Mouse (Mus musculus) erythroid progenitor cell, adult 5-6 weeks (primary cell): ENCODE results near the gene Sema6d. TPM values are rescaled to one million over a fixed set of nuclear protein-coding genes. Genes with fewer than 3 reads are reported as not detected.

Experiments
- ATAC-seq: replicated peaks from 2 replicates; pipeline ENCODE4 v1.8.0; 2016; ENCODE audit warnings: moderate number of reproducible peaks, mild to moderate bottlenecking, moderate TSS enrichment, inconsistent platforms; ENCODE audit not compliant: poor library complexity, low FRiP score, severe bottlenecking
- total RNA-seq, 2 experiments: library from RNA; stranded (forward) in 1 of 2; stranded (reverse) in 1 of 2; fragments of 150-400 nt in 1 of 2; fragments of 186-747, 209-891 nt in 1 of 2; gene quantifications; 2 replicates each; pipeline versions ENCODE4 v1.2.3 to v1.2.4; 2015 to 2017; ENCODE audit warnings: low replicate concordance in 2 of 2

Sema6d gene
- total RNA-seq, 2 experiments from 2014 or later = 1.3 to 5.0 TPM

GRCm38 (mm10) chr2:124524167-124524566, 434.4 kb downstream of the Sema6d start:
- ATAC-seq = no peak

- ATAC-seq = no peak
Observed at GRCm38 (mm10) chr2:124527641-124528040, 437.9 kb downstream of the Sema6d start.

GRCm38 (mm10) chr2:124530441-124530840, 440.7 kb downstream of the Sema6d start:
- no peak for ATAC-seq

- ATAC-seq = no peak
Observed at GRCm38 (mm10) chr2:124531062-124531461, 441.3 kb downstream of the Sema6d start.

- ATAC-seq = no peak
Observed at GRCm38 (mm10) chr2:124532906-124533305, 443.1 kb downstream of the Sema6d start.

GRCm38 (mm10) chr2:124533602-124534001, 443.8 kb downstream of the Sema6d start:
- no peak for ATAC-seq

GRCm38 (mm10) chr2:124550315-124550714, 460.5 kb downstream of the Sema6d start:
- no peak for ATAC-seq

- no peak for ATAC-seq
Observed at GRCm38 (mm10) chr2:124554751-124555415, 465.1 kb downstream of the Sema6d start.

GRCm38 (mm10) chr2:124556861-124557499, 467.2 kb downstream of the Sema6d start:
- no peak for ATAC-seq

- no peak for ATAC-seq
Observed at GRCm38 (mm10) chr2:124558021-124558420, 468.3 kb downstream of the Sema6d start.

- no peak for ATAC-seq
Observed at GRCm38 (mm10) chr2:124561668-124562067, 471.9 kb downstream of the Sema6d start.

GRCm38 (mm10) chr2:124562091-124562490, 472.3 kb downstream of the Sema6d start:
- no peak for ATAC-seq

- ATAC-seq = no peak
Observed at GRCm38 (mm10) chr2:124563759-124564158, 474.0 kb downstream of the Sema6d start.

- no peak for ATAC-seq
Observed at GRCm38 (mm10) chr2:124573734-124574133, 484.0 kb downstream of the Sema6d start.

- no peak for ATAC-seq
Observed at GRCm38 (mm10) chr2:124576053-124576452, 486.3 kb downstream of the Sema6d start.

GRCm38 (mm10) chr2:124583561-124583960, 493.8 kb downstream of the Sema6d start:
- no peak for ATAC-seq

GRCm38 (mm10) chr2:124592750-124593149, 503.0 kb downstream of the Sema6d start:
- no peak for ATAC-seq

GRCm38 (mm10) chr2:124599014-124599413, 509.2 kb downstream of the Sema6d start:
- ATAC-seq = no peak

- no peak for ATAC-seq
Observed at GRCm38 (mm10) chr2:124601702-124602378, 512.1 kb downstream of the Sema6d start.

GRCm38 (mm10) chr2:124602379-124602913, 512.7 kb downstream of the Sema6d start:
- no peak for ATAC-seq

- ATAC-seq = no peak
Observed at GRCm38 (mm10) chr2:124605341-124605740, 515.6 kb downstream of the Sema6d start.
